Mouse (Mus musculus) heart, adult 9 months (tissue): ENCODE data around the gene Clec2h.
"Not testable (repeated sequence)": the region's sequence is repeated elsewhere in the genome, so short reads cannot be mapped to it uniquely, and the experiment has no call there.

Experiments used
- DNase-seq, 2 experiments: peaks; one replicate each; pipeline ENCODE4 v3.0.0; 2022; ENCODE audit warnings: low spot score in 2 of 2

Clec2h gene

GRCm38 (mm10) chr6:128662206-128662605 is at the start of gene Clec2h:
Gene Clec2h, plus strand, starts transcription at chr6:128662385.
- no peak for DNase-seq

GRCm38 (mm10) chr6:128622733-128623132 is 39.5 kb upstream of the Clec2h start:
- DNase-seq: no peak

DNA sequence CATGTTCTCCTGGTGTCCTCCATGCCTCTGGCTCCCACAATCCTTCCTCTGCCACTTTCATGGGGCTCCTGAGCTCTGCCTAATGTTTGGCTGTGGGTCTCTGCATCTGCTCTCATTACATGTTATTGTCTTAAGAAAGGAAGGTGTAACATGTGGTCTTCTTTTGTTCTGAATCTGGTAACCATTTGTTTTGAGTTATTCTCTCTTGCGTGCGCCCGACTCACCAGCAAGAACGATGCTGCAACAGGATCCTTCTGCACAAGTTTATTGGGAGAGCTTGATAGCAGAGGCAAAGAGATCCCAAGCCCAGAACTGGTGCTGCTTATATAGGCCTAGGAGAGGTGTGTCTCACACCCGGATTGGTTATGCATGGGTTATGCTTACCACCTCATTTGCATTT is 38.8 kb upstream of the Clec2h start, which contains the start of gene Klrb1a:
Klrb1a (minus strand) TSS at position 101 of the 400 bp plus-strand sequence.
- DNase-seq: not testable (repeated sequence)

DNA sequence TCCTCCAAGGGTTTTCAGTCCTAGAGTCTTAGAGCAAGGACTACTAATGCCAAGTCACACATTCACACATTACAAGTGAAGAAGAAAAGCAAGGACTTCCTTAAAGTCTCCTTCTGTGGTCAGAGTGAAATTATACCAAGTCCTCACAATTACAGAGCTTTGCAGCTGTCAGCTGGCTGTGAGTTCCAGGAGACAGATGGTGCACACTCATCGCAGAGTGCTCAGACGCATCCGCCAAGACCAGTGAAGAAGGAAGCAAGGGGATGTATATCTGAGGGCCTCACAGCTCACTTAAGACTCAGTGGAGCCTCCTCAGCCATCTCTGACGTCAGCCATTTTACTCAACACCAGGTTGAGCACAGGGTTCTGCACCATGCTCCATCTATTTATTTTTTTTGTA is 37.8 kb upstream of the Clec2h start:
- no peak for DNase-seq

DNA sequence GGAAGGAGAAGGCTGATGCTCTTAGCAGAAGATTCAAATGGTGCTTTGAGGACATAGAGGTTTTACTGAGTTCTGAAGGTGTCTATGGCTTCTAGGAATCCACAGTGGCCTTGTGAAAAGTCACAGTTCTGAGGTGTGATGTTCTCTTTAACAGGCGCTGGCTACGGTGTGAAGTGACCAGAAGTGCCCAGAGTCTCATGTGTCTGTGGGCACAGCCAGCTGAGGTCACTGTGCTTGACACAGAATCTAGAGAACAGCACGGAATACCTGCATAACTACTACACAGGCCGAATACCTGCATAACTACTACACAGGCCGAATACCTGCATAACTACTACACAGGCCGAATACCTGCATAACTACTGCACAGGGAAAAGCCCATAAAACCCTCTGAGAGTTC is 36.9 kb upstream of the Clec2h start:
- not testable (repeated sequence) for DNase-seq

DNA sequence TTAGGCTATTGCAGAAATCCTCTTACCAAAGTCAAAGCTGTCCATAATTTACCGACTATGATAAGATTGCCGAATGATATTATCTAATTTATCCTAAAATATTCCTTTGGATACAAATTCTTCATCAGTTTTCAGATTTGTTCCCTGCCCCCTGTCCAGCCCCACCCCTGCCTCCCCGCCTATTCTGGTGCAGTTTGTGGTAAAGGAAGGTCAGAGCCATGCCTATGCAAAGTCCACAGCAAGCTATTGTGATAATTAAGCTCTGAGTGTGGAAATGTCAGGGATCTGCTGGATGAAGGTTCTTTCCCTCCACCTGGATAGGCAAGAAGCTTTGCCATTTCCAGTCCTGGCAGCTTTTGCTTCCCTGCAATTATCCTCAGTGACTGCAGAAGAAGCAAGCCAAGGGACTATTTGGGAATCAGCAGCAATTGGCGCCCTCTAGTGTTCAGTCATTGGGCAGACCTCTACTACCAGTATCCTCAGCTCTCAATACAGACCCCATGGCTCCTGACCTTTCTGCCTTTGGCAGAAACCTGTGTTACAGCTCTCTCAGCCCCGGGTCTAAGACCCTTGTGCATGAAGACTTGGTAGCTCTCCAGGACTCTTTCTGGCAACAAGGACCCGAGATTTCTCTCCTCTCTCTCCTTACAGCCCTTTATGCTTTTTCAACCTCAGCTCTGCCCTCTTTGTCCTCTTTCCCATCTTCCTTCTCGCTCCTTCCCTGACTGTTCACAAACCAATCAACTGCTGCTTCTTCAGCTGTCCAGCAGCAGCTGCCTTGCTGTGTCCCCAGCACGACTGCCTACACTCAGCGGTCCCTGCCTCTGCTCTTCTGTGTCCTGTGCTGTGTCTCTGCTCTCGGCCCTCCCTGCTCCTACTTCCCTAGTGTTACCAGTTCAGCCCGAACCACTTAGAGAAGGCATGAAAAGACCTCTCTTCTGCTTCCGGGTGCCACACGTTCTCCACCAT is 32.1 kb upstream of the Clec2h start:
- DNase-seq: peak; percentile 16 to 27

DNA sequence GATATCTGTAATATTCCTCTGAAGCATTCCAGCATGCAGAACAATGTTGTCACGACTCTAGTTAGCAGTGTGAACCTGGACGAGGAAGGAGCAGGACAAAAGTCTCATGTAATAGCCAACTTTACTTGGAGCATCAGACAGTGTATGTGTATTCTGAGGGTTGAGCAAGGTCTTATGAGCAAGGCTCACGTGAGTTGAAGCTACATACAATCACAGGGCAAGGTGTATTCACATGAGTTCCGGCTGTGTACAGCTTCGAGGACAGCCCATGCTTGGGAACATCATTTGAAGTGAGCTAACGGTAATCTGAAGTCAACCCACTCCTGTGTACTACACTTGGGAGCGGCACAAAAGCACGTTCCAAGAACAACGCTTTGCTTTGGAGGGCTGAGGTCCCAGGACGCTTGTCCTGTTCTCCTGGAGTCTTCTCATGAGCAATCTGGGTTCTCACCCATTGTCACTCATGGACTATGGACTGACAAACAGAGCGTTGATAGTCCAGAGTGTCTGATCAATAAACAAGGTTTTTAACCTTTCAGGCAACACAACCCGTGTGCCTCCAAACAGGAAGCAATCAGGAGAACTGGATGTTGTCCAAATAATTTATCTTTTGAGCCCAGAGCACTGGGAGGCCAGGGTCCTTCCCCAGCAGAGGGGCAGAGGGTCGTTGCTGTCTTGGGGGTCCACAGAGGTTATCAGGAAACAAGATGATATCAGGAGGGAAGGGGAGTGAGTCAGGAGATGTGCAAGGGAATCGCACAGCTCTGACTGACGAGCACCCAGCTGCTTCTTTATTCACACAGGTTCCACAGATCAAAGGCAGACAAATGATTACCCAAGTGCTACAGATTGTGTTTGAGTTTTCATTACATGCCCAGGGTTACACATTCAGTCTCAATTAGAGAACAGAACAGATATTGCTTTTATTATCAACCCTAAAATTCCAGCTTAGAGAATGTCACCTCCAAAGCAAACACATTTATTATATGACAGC is 31.0 kb upstream of the Clec2h start:
- not testable (repeated sequence) for DNase-seq

GRCm38 (mm10) chr6:128640673-128641072 is 21.5 kb upstream of the Clec2h start:
- no peak for DNase-seq

DNA sequence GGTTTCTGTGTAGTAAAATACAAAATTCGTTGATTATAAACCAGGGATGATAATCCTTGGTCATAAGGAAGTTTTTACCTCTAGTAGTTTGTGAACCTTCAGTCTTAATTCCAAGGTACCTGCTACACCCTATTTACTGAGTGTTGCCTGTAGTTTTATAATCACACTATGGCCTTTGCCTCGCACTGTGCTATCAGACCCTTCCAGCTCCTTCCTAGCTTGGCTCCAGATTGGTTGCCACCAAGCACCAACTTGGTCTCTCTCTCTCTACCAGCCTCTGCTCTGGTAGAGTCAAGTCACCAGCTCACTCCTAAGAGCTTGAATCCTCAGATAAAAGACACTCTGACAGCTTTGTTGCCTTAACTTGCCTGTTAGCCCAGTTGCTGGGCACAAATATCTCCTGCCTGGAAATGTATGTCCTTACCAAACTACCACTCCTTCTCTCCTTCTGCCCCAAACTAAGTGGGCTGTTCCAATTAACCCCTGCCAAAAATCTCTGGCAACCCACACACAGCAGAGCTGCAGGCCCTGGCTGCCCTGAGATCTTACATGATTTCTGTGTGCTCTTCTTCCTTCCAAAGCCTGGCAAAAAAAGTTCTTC is 21.0 kb upstream of the Clec2h start:
- DNase-seq: no peak

- no peak for DNase-seq
These were observed 18.2 kb upstream of the Clec2h start for GRCm38 (mm10) chr6:128643999-128644398.

GRCm38 (mm10) chr6:128644694-128645093 is 17.5 kb upstream of the Clec2h start:
- not testable (repeated sequence) for DNase-seq

DNA sequence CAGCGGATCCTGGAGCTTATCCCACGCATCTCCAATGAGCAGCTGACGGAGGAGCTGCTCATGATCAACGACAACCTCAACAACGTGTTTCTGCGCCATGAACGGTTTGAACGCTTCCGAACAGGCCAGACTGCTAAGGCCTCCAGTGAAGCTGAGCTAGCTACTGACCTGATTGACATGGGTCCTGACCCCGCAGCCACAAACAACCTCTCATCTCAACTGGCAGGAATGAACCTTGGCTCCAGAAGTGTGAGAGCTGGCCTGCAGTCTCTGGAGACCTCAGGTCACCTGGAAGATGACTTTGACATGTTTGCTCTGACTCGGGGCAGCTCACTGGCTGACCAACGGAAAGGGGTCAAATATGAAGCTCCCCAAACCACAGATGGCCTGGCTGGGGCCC is 16.5 kb upstream of the Clec2h start:
- not testable (repeated sequence) for DNase-seq

DNA sequence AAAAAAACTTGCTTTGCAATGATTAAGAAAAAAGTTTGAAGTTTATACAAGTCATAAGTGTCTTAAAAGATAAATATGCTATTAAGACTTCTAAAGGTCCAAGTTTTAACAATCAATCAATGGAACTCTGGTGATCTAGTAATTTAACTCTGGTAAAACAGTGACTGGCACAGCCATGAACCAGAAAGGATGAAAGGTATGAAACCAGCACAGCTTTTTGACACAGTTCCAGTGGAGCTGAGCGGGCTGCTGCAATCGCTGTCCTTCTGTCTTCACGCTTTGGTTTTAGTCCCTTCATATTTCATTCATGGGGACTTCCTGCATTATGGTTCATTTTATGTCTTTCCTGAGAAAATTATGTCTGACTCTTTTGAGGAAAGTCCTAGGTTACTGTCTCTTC is 12.5 kb upstream of the Clec2h start:
- DNase-seq: no peak

DNA sequence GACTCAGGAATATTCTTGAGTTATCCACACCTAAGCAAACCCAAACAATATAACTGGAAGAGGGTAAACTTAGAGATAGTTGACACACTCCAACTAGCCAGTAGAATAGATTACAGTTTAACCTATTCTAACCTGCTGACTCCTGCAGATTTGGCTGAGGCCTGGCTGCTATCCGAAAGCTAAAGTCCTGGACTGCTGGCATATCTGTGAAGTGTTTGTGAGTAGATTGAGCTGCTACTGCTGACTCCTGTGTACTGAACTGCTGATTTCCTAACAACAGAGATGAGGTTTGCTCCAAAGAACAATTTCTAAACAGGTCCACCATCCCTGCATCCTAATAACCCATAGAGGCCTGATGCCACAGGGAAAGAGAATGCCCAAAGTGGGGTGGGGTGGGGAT is 12.0 kb upstream of the Clec2h start:
- no peak for DNase-seq

DNA sequence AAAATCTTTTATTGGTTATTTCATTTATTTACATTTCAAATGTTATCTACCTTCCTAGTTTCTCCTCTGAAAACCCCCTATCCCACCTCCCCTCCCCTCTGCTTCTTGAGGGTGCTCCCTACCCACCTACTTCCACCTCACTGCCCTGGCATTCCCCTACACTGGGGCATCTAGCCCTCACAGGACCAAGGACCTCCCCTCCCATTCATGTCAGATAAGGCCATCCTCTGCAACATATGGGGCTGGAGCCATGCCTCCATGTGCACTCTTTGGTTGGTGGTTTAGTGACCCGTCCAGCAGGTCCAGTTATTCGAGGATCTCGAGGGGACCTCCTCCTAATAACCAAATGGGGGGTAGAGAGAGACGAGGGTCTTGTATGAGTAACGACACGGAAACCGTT is 11.4 kb upstream of the Clec2h start:
- not testable (repeated sequence) for DNase-seq

- no peak for DNase-seq
These were observed 9.2 kb upstream of the Clec2h start for GRCm38 (mm10) chr6:128652938-128653337.

GRCm38 (mm10) chr6:128661249-128661648 is 936 bp upstream of the Clec2h start:
- DNase-seq: no peak

- no peak for DNase-seq
These were observed 7.8 kb downstream of the Clec2h start for GRCm38 (mm10) chr6:128669936-128670335.

DNA sequence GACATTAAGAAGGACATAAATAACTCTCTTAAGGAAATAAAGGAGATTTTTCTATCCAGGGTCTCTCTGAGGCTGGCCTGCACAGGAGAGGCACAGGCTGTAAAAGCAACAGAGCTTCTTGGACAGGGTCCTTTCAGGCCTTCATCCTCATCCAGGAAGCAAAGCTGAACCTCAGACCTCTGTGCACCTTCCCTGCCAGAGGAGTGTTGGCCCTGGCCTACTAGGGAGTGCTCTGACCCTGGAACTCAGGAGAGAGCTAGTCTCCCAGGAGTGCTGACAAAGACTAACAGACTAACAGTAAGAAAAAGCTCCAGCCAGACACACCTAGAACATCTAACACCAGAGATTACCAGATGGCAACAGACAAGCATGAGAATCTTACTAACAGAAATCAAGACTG is 17.4 kb downstream of the Clec2h start:
- no peak for DNase-seq

DNA sequence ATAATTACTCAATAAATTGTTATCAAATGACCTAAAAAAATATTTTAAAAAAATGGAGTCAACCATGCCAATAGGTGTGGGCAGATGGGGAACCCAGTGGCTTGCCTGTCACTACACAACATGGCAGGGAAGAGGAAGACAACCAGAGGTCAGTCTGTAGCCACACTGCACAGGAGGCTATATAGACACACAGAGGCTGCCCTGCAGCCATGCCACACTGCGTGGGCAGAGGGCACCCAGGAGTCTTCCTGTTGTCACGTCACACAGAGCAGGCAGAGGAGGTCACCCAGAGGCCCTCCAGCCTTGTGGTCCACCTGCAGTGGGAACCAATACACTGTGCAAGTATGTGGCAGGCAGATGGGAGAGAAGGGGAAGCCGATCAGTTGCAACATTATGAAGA is 39.5 kb downstream of the Clec2h start:
- DNase-seq: no peak

GRCm38 (mm10) chr6:128722959-128723358 is 60.8 kb downstream of the Clec2h start, which contains the start of gene Klrb1:
Gene Klrb1, minus strand, starts transcription at chr6:128723059.
- no peak for DNase-seq
